Mouse (Mus musculus): ENCODE measurements around the gene Dchs2.

Dchs2 gene

GRCm38 (mm10) chr3:83250001-83250545 is 122.3 kb downstream of the Dchs2 start:
- in situ Hi-C loops (cut with MboI, MseI), result no loop called here

GRCm38 (mm10) chr3:83251899-83252298 is 124.2 kb downstream of the Dchs2 start:
- in situ Hi-C loops (cut with MboI, MseI), result no loop called here

DNA sequence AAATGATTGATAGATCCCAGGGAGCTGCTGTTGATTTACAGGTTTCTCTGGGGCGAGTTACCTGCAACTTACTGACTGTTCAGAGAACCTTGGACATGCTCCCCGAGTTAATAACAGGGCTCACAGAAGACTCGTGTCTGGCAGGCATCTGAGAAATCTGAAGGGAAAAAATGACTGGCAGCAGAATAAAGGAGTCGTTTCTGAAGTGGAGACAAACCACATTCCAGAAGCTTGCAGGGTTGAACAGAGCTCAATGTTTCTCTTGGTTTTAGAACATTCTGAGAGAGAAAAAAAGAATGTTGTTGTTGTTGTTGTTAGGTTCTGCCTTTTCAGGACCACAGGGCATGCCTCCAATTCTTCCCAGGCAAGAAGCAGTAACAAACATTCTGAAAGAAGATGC is 131.7 kb downstream of the Dchs2 start:
- in situ Hi-C loops (cut with MboI, MseI), result no loop called here

GRCm38 (mm10) chr3:83266009-83266408 is 138.3 kb downstream of the Dchs2 start:
- in situ Hi-C loops (cut with MboI, MseI), result no loop called here

GRCm38 (mm10) chr3:83270228-83270627 is 142.5 kb downstream of the Dchs2 start:
- in situ Hi-C loops (cut with MboI, MseI), result loop anchor here (5.0 kb wide), 1 partner anchor 168 kb away; no protein-coding TSS in a partner anchor

DNA sequence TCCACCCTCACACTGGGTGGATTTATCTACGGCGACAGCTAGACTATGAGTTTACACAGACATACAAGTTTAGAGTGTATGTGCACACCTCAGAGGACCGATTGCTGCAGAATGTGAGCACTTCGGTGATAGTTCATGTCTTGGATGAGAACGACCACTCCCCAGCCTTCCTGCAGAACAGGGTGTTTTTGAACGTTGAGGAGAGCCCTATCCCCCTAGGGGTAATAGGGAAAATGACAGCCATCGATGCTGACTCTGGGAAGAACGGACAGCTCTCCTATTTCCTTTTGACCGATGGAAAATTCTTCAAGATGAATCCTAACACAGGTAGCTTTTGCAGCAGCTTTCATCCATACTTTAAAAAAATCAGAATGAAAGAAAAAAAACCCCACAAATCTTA is 143.2 kb downstream of the Dchs2 start:
- in situ Hi-C loops (cut with MboI, MseI), result loop anchor here (5.0 kb wide), 1 partner anchor 169 kb away; no protein-coding TSS in a partner anchor

DNA sequence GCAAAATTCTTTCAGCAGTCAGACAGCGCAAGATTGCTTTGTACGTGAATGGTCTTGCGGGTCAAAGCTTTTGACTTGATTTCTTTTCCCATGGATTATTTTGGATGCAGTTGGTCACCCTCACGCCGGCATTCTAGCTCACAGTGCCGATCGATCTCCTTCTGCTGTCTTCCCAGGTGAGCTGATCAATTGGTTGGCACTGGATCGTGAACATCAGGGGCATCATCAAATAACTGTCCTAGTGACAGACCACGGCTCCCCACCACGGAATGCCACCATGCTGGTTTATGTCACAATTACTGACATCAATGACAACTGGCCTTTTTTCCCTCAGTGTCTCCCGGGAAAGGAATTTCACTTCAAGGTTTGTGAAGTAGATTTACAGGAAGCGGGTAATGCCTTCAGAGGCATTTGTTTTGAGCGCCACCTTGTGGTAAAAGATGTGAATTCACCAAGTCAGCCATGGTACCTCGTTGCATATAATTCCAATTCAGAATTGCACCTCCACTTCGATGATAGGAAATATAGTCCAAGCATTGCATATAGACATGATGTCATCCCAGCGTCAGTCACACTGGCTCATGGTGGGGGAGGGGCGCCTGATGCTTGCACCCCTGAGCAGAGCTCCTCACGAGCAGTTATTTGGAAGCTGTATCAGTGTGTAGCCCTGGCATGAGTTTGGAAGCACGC is 146.0 kb downstream of the Dchs2 start:
- in situ Hi-C loops (cut with MboI, MseI), result loop anchor here (5.0 kb wide), 1 partner anchor 171 kb away; no protein-coding TSS in a partner anchor

GRCm38 (mm10) chr3:83275703-83276102 is 148.0 kb downstream of the Dchs2 start:
- in situ Hi-C loops (cut with MboI, MseI), result loop anchor here (5.0 kb wide), 1 partner anchor 263 kb away; no protein-coding TSS in a partner anchor

- in situ Hi-C loops (cut with MboI, MseI), result no loop called here
Measured at GRCm38 (mm10) chr3:83283882-83284281, 156.1 kb downstream of the Dchs2 start.

DNA sequence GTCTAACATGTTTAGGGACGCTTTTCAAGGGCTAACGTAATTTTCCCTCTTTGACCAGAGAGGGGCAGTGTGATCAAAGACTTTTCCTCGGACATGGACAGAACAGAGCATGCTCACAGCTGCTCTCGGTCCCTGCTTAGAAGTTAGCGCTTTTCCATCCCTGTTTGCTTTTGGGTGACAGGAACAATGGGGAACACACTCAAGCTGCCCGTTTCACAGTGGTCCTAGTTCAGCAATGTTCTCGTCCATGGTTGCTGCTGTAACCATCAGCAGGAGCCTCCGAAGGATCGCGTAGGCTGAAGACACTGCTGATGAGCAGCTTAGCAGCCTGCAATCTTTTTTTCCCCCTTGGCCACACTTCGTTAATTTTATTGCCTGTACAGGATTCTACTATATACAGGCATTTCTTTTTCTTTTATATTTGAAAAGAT is 159.2 kb downstream of the Dchs2 start:
- in situ Hi-C loops (cut with MboI, MseI), result no loop called here

GRCm38 (mm10) chr3:83288118-83288840 is 160.5 kb downstream of the Dchs2 start:
- in situ Hi-C loops (cut with MboI, MseI), result no loop called here

- in situ Hi-C loops (cut with MboI, MseI), result no loop called here
Measured at GRCm38 (mm10) chr3:83290482-83290881, 162.7 kb downstream of the Dchs2 start.

GRCm38 (mm10) chr3:83290953-83291352 is 163.2 kb downstream of the Dchs2 start:
- in situ Hi-C loops (cut with MboI, MseI), result no loop called here

- in situ Hi-C loops (cut with MboI, MseI), result no loop called here
Measured at GRCm38 (mm10) chr3:83299783-83300382, 172.1 kb downstream of the Dchs2 start.

- in situ Hi-C loops (cut with MboI, MseI), result no loop called here
Measured at GRCm38 (mm10) chr3:83303876-83304275, 176.1 kb downstream of the Dchs2 start.

DNA sequence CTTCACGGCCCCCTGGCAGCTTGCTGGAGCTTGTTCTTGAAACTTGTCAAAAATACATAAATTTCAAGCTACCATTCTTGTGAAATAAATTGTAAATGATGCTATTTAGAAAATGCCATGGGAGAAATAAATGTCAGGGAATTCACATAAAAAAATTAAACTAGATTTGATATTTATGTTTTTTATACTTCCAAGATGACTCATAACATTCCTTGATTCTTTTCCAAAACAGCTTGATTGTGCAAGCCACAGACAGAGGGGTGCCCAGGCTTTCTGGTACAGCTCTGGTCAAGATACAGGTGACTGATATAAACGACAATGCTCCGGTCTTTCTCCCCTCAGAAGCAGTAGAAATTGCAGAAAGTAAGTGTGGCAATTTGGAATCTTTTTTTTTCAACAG is 218.2 kb downstream of the Dchs2 start:
- in situ Hi-C loops (cut with MboI, MseI), result no loop called here

DNA sequence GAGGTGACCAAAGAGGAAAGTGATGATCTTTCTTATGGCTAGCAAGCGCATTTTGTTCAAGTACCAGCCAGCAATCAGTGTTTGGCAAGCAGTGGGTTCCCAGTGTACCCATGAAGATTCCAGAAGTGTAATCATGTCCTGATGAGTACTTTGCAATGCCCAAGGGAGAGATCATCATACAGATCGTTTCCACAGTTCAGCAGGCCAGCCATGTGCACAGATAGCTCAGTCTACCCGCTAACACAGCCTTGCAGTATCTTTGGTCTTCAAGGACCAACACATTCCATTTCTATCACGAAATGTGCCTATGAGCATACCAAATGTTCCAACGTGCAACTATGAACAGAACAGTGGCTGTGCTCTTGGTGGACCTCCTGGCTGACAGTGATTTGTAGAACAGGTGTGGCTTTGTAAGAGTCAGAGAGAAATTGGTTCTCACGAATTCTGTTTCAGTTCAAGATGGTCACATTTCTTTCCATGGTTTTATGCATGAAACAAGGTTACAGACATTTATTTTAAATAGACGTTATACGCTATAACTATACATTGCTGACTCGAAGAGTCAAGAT is 240.8 kb downstream of the Dchs2 start:
- in situ Hi-C loops (cut with MboI, MseI), result no loop called here

- in situ Hi-C loops (cut with MboI, MseI), result no loop called here
Measured at GRCm38 (mm10) chr3:83369871-83370270, 242.1 kb downstream of the Dchs2 start.

DNA sequence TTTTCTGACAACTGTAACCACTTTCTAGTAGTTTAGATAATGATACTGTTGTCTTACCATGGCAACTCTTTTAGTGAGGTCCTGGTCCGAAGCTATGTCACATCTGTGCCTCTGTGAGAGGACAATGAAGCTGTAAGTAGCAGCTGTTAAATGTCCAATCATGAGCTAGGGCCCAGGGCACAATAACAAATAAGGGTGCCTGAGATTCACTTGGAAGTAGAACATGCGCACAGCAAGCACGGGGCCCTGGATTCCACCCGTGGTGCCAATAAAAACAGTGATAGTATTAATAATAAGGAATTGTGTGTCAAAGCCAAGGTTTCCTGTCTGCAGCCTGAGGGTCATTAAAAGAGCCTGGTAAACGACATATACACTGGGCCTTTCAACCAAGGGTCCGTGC is 246.6 kb downstream of the Dchs2 start:
- in situ Hi-C loops (cut with MboI, MseI), result no loop called here

- in situ Hi-C loops (cut with MboI, MseI), result no loop called here
Measured at GRCm38 (mm10) chr3:83376834-83377233, 249.1 kb downstream of the Dchs2 start.
